Mouse (Mus musculus): ENCODE measurements around the gene Gm21964. TPM values are rescaled to one million over a fixed set of nuclear protein-coding genes. Genes with fewer than 3 reads are reported as not detected.

The Gm21964 gene
- total RNA-seq (2021): not detected
- long read RNA-seq: 0 reads

GRCm38 (mm10) chr8:110100907-110101306 is at the start of gene Gm21964:
TSS of gene Gm21964 (plus strand) at chr8:110101207.
- DNase-seq (ENCODE audit: low spot score in 2 of 2): no peak

- DNase-seq (ENCODE audit: low spot score in 2 of 2): no peak
Observed at GRCm38 (mm10) chr8:110051208-110051607, 49.8 kb upstream of the Gm21964 start.

DNA sequence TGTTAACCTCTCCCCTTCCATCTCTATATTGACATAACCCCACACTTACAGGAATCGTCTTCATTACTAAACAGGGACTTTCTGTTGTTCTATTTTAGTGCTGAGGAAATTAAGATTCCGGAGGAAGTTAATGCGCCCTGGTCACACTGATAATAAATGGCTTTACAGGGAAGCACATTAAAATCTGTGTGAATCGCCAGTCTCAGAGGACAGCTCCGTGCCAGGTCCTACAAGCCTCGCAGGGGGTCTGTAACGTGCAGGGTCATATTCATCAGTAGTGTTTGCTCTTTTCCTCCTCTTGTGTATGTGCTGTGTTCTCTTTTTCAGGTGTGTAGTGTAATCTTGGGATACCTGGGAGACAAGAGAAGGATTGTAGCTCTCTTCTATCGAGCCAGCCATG is 42.8 kb upstream of the Gm21964 start:
- no peak for DNase-seq (ENCODE audit: low spot score in 2 of 2)

DNA sequence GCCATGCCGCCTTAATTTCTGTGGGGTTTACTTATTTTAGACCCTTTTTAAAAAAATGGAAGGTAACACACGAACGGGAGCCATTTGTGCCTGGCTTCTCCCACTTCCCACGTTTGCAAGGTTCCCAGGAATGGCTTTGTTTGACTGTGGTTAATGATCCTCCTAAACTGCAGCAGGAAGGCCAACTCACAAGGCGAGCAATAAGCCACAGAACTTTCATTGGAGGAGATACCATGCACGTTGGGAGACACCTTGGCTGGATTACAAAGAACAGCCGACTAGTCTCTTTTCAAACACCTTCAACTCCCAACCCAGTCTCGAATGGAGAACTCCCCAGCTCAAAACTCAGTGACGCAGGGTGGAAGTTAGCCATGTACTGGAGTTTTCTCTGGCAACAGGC is 36.8 kb upstream of the Gm21964 start:
- DNase-seq (ENCODE audit: low spot score in 2 of 2): no peak

- DNase-seq (ENCODE audit: low spot score in 2 of 2): no peak
Observed at GRCm38 (mm10) chr8:110064606-110065365, 36.2 kb upstream of the Gm21964 start.

DNA sequence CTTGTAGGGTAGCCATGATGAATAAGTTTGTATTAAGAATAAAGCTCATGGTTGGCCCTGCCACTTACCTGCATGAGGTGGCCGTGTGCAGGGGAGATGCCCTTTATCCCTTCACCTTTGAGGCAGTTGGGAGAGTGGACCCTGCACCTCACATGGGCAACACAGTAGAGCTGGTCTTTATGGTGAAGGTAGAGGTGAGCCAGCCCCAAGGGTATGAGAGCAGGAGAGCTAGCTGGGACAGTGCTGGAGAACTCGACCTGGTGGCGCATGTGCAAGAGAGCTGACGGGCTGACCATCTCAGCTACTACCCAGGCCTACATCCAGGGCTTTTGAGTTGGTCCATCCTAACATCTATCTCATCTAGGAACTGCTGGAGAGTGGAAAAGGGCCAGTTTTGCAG is 35.3 kb upstream of the Gm21964 start:
- no peak for DNase-seq (ENCODE audit: low spot score in 2 of 2)

DNA sequence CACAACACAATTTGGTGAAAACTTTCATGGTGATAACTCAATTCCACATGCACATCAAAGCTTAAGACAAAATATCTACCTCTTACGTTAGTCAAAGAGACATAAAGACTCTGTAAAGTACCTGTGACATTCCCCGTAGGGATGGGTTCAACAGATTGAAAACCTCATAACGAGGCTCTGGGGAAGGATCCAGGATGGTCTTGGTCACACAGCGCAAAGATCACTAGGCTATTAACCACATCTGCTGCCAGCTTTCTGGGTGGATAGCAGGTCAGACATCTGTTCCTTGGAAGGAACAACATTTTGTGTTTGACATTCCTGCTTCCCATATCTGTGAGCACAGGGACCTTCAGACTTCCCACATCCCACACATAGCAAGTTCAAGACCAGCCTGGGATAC is 31.3 kb upstream of the Gm21964 start:
- no peak for DNase-seq (ENCODE audit: low spot score in 2 of 2)

DNA sequence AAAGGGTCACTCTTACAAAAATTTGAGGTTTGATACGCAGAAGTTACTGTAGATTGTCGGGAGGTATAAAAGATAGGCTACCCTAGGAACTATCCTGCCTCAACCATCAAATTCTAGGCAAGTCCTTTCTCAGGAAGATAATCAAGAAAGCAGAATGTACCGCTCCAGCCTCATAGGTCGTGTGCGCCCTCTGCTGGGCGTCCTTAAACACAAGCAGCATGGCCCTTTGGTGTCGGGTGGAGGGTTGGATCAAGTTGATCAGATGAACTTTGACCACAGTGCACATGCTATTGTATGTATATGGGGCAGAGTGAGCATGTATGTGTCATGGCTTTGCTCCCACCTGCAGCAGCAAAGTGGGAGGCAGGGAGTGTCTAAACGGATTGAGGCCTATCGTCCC is 29.4 kb upstream of the Gm21964 start:
- peak; percentile 29 to 76 for DNase-seq (ENCODE audit: low spot score in 2 of 2)

- DNase-seq (ENCODE audit: low spot score in 2 of 2): no peak
Observed at GRCm38 (mm10) chr8:110074496-110074895, 26.5 kb upstream of the Gm21964 start.

- DNase-seq (ENCODE audit: low spot score in 2 of 2): peak; percentile 54 to 74
Observed at GRCm38 (mm10) chr8:110079282-110080221, 21.5 kb upstream of the Gm21964 start, which contains the start of gene Zfp612. TSS of gene Zfp612 (plus strand) at chr8:110079746.

- no peak for DNase-seq (ENCODE audit: low spot score in 2 of 2)
Observed at GRCm38 (mm10) chr8:110082416-110083105, 18.4 kb upstream of the Gm21964 start.

DNA sequence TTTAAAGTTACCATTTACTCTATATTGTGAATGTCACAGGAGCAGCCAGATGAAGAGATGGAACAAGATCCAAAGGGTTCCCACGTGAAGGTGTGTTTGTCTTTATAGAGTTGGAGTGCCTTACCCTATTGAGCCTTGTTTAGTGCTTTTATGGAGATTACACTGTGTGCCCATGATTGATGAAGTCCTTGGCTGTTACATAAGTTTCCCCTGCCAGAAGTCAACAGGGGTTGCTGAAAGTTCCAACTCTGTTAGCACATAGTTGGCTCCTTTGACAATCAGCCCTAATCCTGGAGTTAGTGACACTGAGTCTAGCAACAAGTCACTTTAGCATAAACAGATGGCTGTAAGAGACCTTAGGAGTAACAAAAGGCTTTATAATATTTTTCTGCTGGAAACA is 9.1 kb upstream of the Gm21964 start:
- no peak for DNase-seq (ENCODE audit: low spot score in 2 of 2)

GRCm38 (mm10) chr8:110101676-110102075 is 669 bp downstream of the Gm21964 start:
- DNase-seq (ENCODE audit: low spot score in 2 of 2): no peak

GRCm38 (mm10) chr8:110102653-110103052 is 1.6 kb downstream of the Gm21964 start, which contains the start of gene Gm17720:
TSS of gene Gm17720 (minus strand) at chr8:110102753.
- DNase-seq (ENCODE audit: low spot score in 2 of 2): no peak

GRCm38 (mm10) chr8:110119715-110120114 is 18.7 kb downstream of the Gm21964 start:
- DNase-seq (ENCODE audit: low spot score in 2 of 2): peak in 1 of 2 experiments; percentile 12

DNA sequence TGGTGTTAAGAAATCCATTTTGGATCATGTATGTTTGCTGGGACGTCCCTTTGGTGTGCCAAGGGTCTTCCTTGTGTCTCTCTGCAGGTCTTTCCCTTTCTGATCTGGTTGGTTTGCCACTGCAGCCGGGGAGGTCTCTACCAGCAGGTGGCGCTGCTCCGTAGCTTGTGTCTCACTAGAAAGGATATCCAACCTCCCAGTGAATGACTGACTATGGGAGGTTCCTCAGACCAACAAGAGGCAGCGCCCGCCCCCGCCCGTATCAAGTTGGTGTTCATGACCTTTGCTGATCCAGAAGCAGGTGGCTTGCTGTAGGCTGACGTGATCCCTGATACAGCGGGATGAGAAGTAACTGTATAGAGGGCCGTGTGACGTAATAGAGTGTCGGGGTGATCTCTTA is 29.5 kb downstream of the Gm21964 start:
- peak; percentile 64 to 89 for DNase-seq (ENCODE audit: low spot score in 2 of 2)

GRCm38 (mm10) chr8:110134236-110134635 is 33.2 kb downstream of the Gm21964 start:
- DNase-seq (ENCODE audit: low spot score in 2 of 2): no peak

- no peak for DNase-seq (ENCODE audit: low spot score in 2 of 2)
Observed at GRCm38 (mm10) chr8:110135515-110135914, 34.5 kb downstream of the Gm21964 start.

GRCm38 (mm10) chr8:110140156-110140555 is 39.1 kb downstream of the Gm21964 start:
- no peak for DNase-seq (ENCODE audit: low spot score in 2 of 2)

- DNase-seq (ENCODE audit: low spot score in 2 of 2): no peak
Observed at GRCm38 (mm10) chr8:110140770-110141169, 39.8 kb downstream of the Gm21964 start.

GRCm38 (mm10) chr8:110145538-110145937 is 44.5 kb downstream of the Gm21964 start:
- peak in 1 of 2 experiments; percentile 63 for DNase-seq (ENCODE audit: low spot score in 2 of 2)

All from layer of hippocampus, adult 18-20 months (tissue).